Mouse (Mus musculus) spleen, adult 2 months (tissue): ENCODE measurements around the gene Gpr89.

Source experiments
- CTCF ChIP-seq: fragments of 200-500 bp; IDR thresholded peaks from 2 replicates; pipeline ENCODE4 v1.5.1; 2011; ENCODE audit warnings: mild to moderate bottlenecking, inconsistent platforms; ENCODE audit not compliant: insufficient read depth, insufficient read length, insufficient replicate concordance; ENCODE audit errors: extremely low read depth
- POLR2A ChIP-seq: fragments of 200-500 bp; IDR thresholded peaks from 2 replicates; pipeline ENCODE4 v1.6.1; 2011; ENCODE audit warnings: low read depth, low read length, inconsistent platforms

DNA sequence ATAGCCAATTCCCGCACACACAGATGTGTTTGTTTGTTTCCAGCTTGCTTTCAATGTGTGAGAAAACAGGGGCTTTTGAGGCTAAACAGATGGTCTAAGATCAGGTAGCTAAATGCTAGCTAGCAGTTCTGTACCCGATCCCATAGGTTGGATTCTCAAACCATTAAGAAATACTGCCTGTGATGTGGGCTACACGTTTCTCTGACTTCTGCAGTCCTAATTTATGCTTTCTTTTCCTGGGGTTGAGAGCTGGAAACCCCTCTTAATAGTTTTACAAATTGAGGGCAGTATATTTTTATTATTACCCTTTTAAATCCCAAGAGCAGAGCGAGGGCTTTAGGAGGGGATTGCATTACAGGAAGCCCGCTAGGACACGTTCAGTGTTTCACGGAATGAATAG is 15.8 kb upstream of the Gpr89 start:
- TF ChIP-seq POLR2A = no peak
- TF ChIP-seq CTCF = no peak
